Mouse (Mus musculus): ENCODE data around the gene Svbp. TPM values are rescaled to one million over a fixed set of nuclear protein-coding genes. Genes with fewer than 3 reads are reported as not detected.

The Svbp gene
- total RNA-seq, 2 experiments from 2014 or later: 24.6 to 27.8 TPM

- no peak for DNase-seq
Observed at GRCm38 (mm10) chr4:119246688-119247225, 51.7 kb downstream of the Svbp start.

GRCm38 (mm10) chr4:119247462-119248235 is 52.5 kb downstream of the Svbp start:
- peak; percentile 89 for DNase-seq

GRCm38 (mm10) chr4:119248407-119248965 is 53.4 kb downstream of the Svbp start:
- DNase-seq: no peak

Other genes with a start within 250 kb of the Svbp start
- gene Lao1, start 233.7 kb upstream of the Svbp start, total RNA-seq (2021): under 1 TPM in 1 of 2 experiments, not detected in 1; 0.30 TPM
- 10 to 100 TPM in 1 of 2 experiments, 1 to 10 TPM in 1; 9.1 to 12.9 TPM for gene Slc2a1, start 86.6 kb upstream of the Svbp start, total RNA-seq (2021)
- gene Zfp691, start 21.1 kb upstream of the Svbp start, total RNA-seq (2021): 10 to 100 TPM; 13.5 to 15.9 TPM
- 1 to 10 TPM; 4.9 to 7.5 TPM for gene Ermap, start 5.3 kb upstream of the Svbp start, total RNA-seq (2021)
- under 1 TPM; 0.27 to 0.39 TPM for gene Tmem269, start 22.9 kb downstream of the Svbp start, total RNA-seq (2021)
- 10 to 100 TPM; 24.9 to 25.6 TPM for gene AU022252, start 37.4 kb downstream of the Svbp start, total RNA-seq (2021)
- gene P3h1, start 37.6 kb downstream of the Svbp start, total RNA-seq (2021): 10 to 100 TPM; 26.2 to 29.3 TPM
- under 1 TPM; 0.54 to 0.64 TPM for gene Cldn19, start 60.1 kb downstream of the Svbp start, total RNA-seq (2021)
- gene Ybx1, start 99.3 kb downstream of the Svbp start, total RNA-seq (2021): 100 to 1,000 TPM; 521 to 559 TPM
- gene Ppih, start 125.2 kb downstream of the Svbp start, total RNA-seq (2021): 10 to 100 TPM; 20.3 to 26.3 TPM
- 10 to 100 TPM in 1 of 2 experiments, 1 to 10 TPM in 1; 6.7 to 10.5 TPM for gene Ccdc30, start 220.2 kb downstream of the Svbp start, total RNA-seq (2021)
- 10 to 100 TPM; 28.8 to 33.2 TPM for gene Ppcs, start 227.1 kb downstream of the Svbp start, total RNA-seq (2021)
- 1 to 10 TPM; 1.9 to 2.6 TPM for gene Zmynd12, start 227.5 kb downstream of the Svbp start, total RNA-seq (2021)